Mouse (Mus musculus) heart, embryonic 16.5 days (tissue): Measurements from ENCODE around the gene Lin54. TPM values are rescaled to one million over a fixed set of nuclear protein-coding genes. Genes with fewer than 3 reads are reported as not detected.
A peak's percentile ranks its signal among the peaks of the same experiment; 100 is the strongest.
"Not testable (repeated sequence)": the region's sequence is repeated elsewhere in the genome, so short reads cannot be mapped to it uniquely, and the experiment has no call there.

Experiments
- ATAC-seq: fragments of 200-750 bp; cut with Nextera tagmentation; replicated peaks from 2 replicates; pipeline ENCODE4 v1.8.0; 2017; ENCODE audit warnings: moderate number of reproducible peaks; ENCODE audit not compliant: insufficient read depth, low FRiP score; ENCODE audit errors: extremely low read depth
- H3K27ac ChIP-seq: fragments of 300-500 bp; sonication (generic); 2 replicates; pipeline ENCODE4 v1.5.1; 2014; ENCODE audit warnings: mild to moderate bottlenecking, low read length, control low read depth, moderate library complexity
- H3K27me3 ChIP-seq: fragments of 300-500 bp; sonication (generic); 2 replicates; pipeline ENCODE4 v1.6.1; 2014; ENCODE audit warnings: low read length, mixed read lengths; ENCODE audit not compliant: control insufficient read depth, insufficient read depth
- H3K36me3 ChIP-seq: fragments of 300-500 bp; sonication (generic); 2 replicates; pipeline ENCODE4 v1.6.1; 2014; ENCODE audit not compliant: control insufficient read depth, insufficient read depth
- H3K4me1 ChIP-seq: fragments of 300-500 bp; sonication (generic); 2 replicates; pipeline ENCODE4 v1.6.1; 2014; ENCODE audit warnings: low read length, mixed read lengths; ENCODE audit not compliant: control insufficient read depth, insufficient read depth
- H3K4me2 ChIP-seq: fragments of 300-500 bp; sonication (generic); 2 replicates; pipeline ENCODE4 v1.6.1; 2014; ENCODE audit warnings: low read depth, mild to moderate bottlenecking, control low read depth, low read length
- H3K4me3 ChIP-seq: fragments of 300-500 bp; sonication (generic); 2 replicates; pipeline ENCODE4 v1.5.1; 2014; ENCODE audit warnings: mild to moderate bottlenecking, control low read depth, low read length
- H3K9ac ChIP-seq: fragments of 300-500 bp; sonication (generic); 2 replicates; pipeline ENCODE4 v1.6.1; 2014; ENCODE audit warnings: low read length, control low read depth
- H3K9me3 ChIP-seq: fragments of 300-500 bp; sonication (generic); replicated peaks from 2 replicates; pipeline ENCODE4 v1.6.1; 2016; ENCODE audit warnings: low read length; ENCODE audit not compliant: control insufficient read depth
- WGBS: fragments of 180-500 bp; shearing (Covaris S2); extraction: QIAGEN DNeasy Blood & Tissue Kit; methylation state at CpG from one replicate; pipeline ENCODE4 v1.1.7; 2014; 5-methylcytosine and 5-hydroxymethylcytosine counted together
- polyA plus RNA-seq: library from polyadenylated mRNA; unstranded; fragments of >200 nt; fragmentation: Nextera tagmentation; extraction: Ambion mirVana; gene quantifications from 2 replicates; pipeline ENCODE4 v1.2.1, GENCODE M21; 2015

The Lin54 gene
- polyA plus RNA-seq, 1 experiment from 2014 or later, result 9.9 TPM

DNA sequence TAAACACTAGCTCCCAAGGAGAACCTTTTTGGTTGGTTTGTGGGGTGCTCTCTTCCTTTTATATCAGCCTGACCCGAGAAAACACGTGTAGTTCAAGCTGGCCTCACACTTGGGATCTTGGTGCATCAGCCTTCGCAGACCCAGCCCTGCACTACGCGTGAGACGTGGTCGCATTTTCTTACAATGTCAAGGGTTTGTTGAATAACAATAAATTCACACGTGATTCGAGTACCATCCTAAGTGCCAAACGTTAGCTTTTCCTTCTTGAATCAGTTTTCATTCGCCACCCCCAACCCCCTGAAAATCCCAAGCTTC lies 70.4 kb downstream of the Lin54 start:
- ATAC-seq, result no peak
- peak overlapping the region; percentile 89 for H3K4me2 ChIP-seq
- H3K27me3 ChIP-seq, result no peaks in the 10 kb centered on the region
- peak overlapping the region; percentile 73 for H3K9ac ChIP-seq
- peak overlapping the region; percentile 55 for H3K4me3 ChIP-seq
- H3K27ac ChIP-seq, result peak overlapping the region; percentile 67
- H3K4me1 ChIP-seq, result peaks cover 23% of the 10 kb centered on the region
- peaks cover 13% of the 10 kb centered on the region for H3K36me3 ChIP-seq
- 3% methylated on average over 11 of the region's 11 CpGs for WGBS
- H3K9me3 ChIP-seq, result no peaks in the 10 kb centered on the region

- ATAC-seq, result peak; percentile 99
- no peaks in the 10 kb centered on the region for H3K27me3 ChIP-seq
- H3K4me1 ChIP-seq, result peaks cover 26% of the 10 kb centered on the region
- H3K36me3 ChIP-seq, result peaks cover 15% of the 10 kb centered on the region
- H3K4me2 ChIP-seq, result peak overlapping the region; percentile 89
- H3K4me3 ChIP-seq, result peak overlapping the region; percentile 55
- H3K9ac ChIP-seq, result peak overlapping the region; percentile 97
- H3K9me3 ChIP-seq, result no peaks in the 10 kb centered on the region
- under 1% methylated on average over 53 of the region's 53 CpGs for WGBS
- H3K27ac ChIP-seq, result peak overlapping the region; percentile 92
Measured at GRCm38 (mm10) chr5:100429344-100430075, 70.9 kb downstream of the Lin54 start.

GRCm38 (mm10) chr5:100428734-100429343 lies 71.6 kb downstream of the Lin54 start:
- H3K27me3 ChIP-seq, result no peaks in the 10 kb centered on the region
- H3K36me3 ChIP-seq, result peaks cover 20% of the 10 kb centered on the region
- peak overlapping the region; percentile 55 for H3K4me3 ChIP-seq
- H3K9me3 ChIP-seq, result no peaks in the 10 kb centered on the region
- ATAC-seq, result peak; percentile 50
- H3K9ac ChIP-seq, result peak overlapping the region; percentile 97
- H3K4me1 ChIP-seq, result peaks cover 32% of the 10 kb centered on the region
- WGBS, result under 1% methylated on average over 20 of the region's 20 CpGs
- H3K4me2 ChIP-seq, result peak overlapping the region; percentile 70
- H3K27ac ChIP-seq, result peak overlapping the region; percentile 92

GRCm38 (mm10) chr5:100428031-100428733 lies 72.3 kb downstream of the Lin54 start:
- Histone ChIP-seq H3K4me3 (peak overlapping the region; percentile 55), H3K27me3 (no peaks in the 10 kb centered on the region), H3K4me2 (peak overlapping the region; percentile 70), H3K9me3 (no peaks in the 10 kb centered on the region), H3K27ac (peak overlapping the region; percentile 60; the same call in 1 of the 2 replicates), H3K9ac (peak overlapping the region; percentile 97), H3K4me1 (peaks cover 35% of the 10 kb centered on the region), H3K36me3 (peaks cover 20% of the 10 kb centered on the region)
- no peak for ATAC-seq
- WGBS, result 7% methylated on average over 5 of the region's 5 CpGs

DNA sequence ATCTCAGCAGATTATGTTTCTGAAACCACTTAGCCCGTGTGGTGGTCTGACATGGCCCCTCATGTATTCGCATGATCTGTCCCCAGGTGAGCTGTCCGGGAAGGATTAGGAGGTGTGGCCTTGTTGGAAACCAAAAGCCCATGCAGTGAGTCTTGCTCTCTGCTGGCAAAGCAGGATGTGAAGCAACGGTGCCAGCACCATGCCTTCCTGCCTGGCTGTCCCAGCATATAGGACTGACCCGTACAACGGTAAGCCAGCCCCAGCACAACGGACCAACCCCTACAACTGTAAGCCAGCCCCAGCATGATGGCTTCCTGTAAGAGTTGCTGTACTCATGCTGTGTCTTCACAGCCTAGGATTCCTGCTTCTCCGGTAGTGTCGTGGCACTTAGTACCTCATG lies 73.2 kb downstream of the Lin54 start:
- no peaks in the 10 kb centered on the region for H3K9me3 ChIP-seq
- H3K27ac ChIP-seq, result no peak overlapping the region
- peaks cover 35% of the 10 kb centered on the region for H3K4me1 ChIP-seq
- no peaks in the 10 kb centered on the region for H3K27me3 ChIP-seq
- WGBS, result 57% methylated on average over 9 of the region's 9 CpGs
- H3K4me3 ChIP-seq, result peak overlapping the region; percentile 55
- ATAC-seq, result no peak
- peak overlapping the region; percentile 59 for H3K9ac ChIP-seq
- peak overlapping the region; percentile 70 for H3K4me2 ChIP-seq
- H3K36me3 ChIP-seq, result peaks cover 23% of the 10 kb centered on the region

DNA sequence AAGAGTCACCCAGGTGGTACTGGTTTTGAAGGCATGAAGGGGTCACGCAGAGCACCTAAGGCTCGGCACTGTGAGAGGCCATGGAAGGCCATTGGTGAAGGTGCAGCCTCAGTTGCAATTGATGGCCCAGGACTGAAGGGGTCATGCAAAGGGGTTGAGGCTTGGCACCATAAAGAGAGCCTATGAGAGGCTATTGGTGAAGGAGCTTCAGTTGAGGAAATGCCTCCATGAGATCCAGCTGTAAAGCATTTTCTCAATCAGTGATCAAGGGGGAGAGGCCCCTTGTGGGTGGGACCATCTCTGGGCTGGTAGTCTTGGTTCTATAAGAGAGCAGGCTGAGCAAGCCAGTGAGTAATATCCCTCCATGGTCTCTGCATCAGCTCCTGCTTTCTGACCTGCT lies 74.6 kb downstream of the Lin54 start:
- Histone ChIP-seq H3K4me1 (peaks cover 35% of the 10 kb centered on the region), H3K36me3 (peaks cover 35% of the 10 kb centered on the region)
- H3K9ac ChIP-seq, H3K4me2 ChIP-seq, ATAC-seq, H3K9me3 ChIP-seq, H3K27ac ChIP-seq, H3K4me3 ChIP-seq, H3K27me3 ChIP-seq: not testable (repeated sequence)
- WGBS, result 87% methylated on average over 2 of the region's 2 CpGs

DNA sequence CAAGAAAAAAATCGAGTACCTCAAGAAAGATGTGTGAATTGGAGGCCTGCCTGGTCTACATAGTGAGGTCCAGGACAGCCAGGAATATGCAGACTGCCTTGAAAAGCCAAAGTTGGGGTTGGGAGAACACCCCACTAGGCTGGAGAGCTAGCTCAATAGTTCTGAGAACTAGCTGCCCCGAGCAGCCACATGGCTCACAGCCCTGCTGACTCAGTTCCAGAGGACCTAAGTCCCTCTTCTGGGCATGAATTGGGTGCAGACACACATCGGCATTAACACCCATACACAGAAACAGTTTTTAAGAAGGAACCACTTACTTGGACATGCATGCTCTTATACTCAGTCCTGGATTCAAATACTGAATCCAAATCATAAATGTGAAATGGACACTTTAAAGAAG lies 76.2 kb downstream of the Lin54 start:
- Histone ChIP-seq H3K4me3 (peak overlapping the region; percentile 17), H3K27ac (peak overlapping the region; percentile 10; the same call in 1 of the 2 replicates), H3K4me2 (peak overlapping the region; percentile 23; the same call in 1 of the 2 replicates), H3K9me3 (no peaks in the 10 kb centered on the region), H3K27me3 (no peaks in the 10 kb centered on the region), H3K36me3 (peaks cover 43% of the 10 kb centered on the region), H3K9ac (peak overlapping the region; percentile 56), H3K4me1 (peaks cover 30% of the 10 kb centered on the region)
- ATAC-seq, result no peak
- WGBS, result 70% methylated on average over 3 of the region's 3 CpGs

DNA sequence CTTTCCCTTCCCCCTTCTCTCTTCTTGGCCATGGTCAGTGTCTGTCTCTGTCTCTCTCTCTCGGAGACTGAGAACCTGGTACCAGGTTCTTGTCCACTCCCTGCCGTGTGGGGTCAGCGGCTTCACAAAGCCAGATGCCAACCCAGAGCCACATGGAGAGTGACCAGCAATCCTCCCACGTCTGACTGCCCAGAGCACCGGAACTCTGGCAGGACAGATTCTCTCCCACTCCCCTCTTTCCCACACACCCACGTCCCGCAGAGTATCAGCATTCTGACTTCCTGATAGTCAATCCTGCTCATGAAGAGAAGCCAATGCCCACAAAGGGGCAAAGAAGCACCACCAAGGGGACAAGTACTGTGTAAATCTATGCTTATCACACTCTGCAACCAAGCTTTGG lies 76.8 kb downstream of the Lin54 start:
- no peaks in the 10 kb centered on the region for H3K27me3 ChIP-seq
- no peak overlapping the region for H3K4me2 ChIP-seq
- no peak for ATAC-seq
- no peak overlapping the region for H3K4me3 ChIP-seq
- no peak overlapping the region for H3K9ac ChIP-seq
- H3K4me1 ChIP-seq, result peaks cover 30% of the 10 kb centered on the region
- 54% methylated on average over 7 of the region's 7 CpGs for WGBS
- H3K27ac ChIP-seq, result 0 out of 2 replicates have a peak overlapping the region, but pooled peaks have one; percentile 24
- peaks cover 46% of the 10 kb centered on the region for H3K36me3 ChIP-seq
- no peaks in the 10 kb centered on the region for H3K9me3 ChIP-seq

GRCm38 (mm10) chr5:100418861-100419260 lies 81.6 kb downstream of the Lin54 start:
- 73% methylated on average over 4 of the region's 4 CpGs for WGBS
- no peak for ATAC-seq
- peaks cover 26% of the 10 kb centered on the region for H3K36me3 ChIP-seq
- H3K27me3 ChIP-seq, result no peaks in the 10 kb centered on the region
- H3K9me3 ChIP-seq, result no peaks in the 10 kb centered on the region
- H3K4me3 ChIP-seq, result no peak overlapping the region
- peaks cover 11% of the 10 kb centered on the region for H3K4me1 ChIP-seq
- no peak overlapping the region for H3K9ac ChIP-seq
- no peak overlapping the region for H3K4me2 ChIP-seq
- H3K27ac ChIP-seq, result no peak overlapping the region
